Mouse (Mus musculus) ES-Bruce4 (cell line): ENCODE measurements around the gene 6030468B19Rik. TPM values are rescaled to one million over a fixed set of nuclear protein-coding genes. Genes with fewer than 3 reads are reported as not detected.

Source experiments
- H3K27ac ChIP-seq: 2 replicates; pipeline ENCODE4 v1.5.1; 2012; ENCODE audit warnings: low read length, inconsistent platforms; ENCODE audit not compliant: insufficient read depth
- H3K27me3 ChIP-seq: 2 replicates; pipeline ENCODE4 v1.6.1; 2012; ENCODE audit warnings: mild to moderate bottlenecking, low read length, inconsistent platforms; ENCODE audit not compliant: control insufficient read depth, poor library complexity, insufficient read depth, severe bottlenecking
- H3K36me3 ChIP-seq: 2 replicates; pipeline ENCODE4 v1.6.1; 2012; ENCODE audit warnings: inconsistent platforms, mild to moderate bottlenecking, low read length, moderate library complexity; ENCODE audit not compliant: control insufficient read depth, poor library complexity, insufficient read depth, severe bottlenecking
- H3K4me1 ChIP-seq: one replicate; pipeline ENCODE4 v1.8.1; 2011; ENCODE audit warnings: low read length; ENCODE audit not compliant: control insufficient read depth, insufficient read depth
- H3K4me3 ChIP-seq: 2 replicates; pipeline ENCODE4 v1.5.1; 2011; ENCODE audit warnings: low read depth, mild to moderate bottlenecking, low read length
- H3K9ac ChIP-seq: 2 replicates; pipeline ENCODE4 v1.6.1; 2012; ENCODE audit warnings: low read depth, mild to moderate bottlenecking, inconsistent platforms; ENCODE audit not compliant: poor library complexity, severe bottlenecking
- H3K9me3 ChIP-seq: replicated peaks from 2 replicates; pipeline ENCODE4 v1.6.1; 2012; ENCODE audit warnings: mild to moderate bottlenecking, low read length, inconsistent platforms; ENCODE audit not compliant: control insufficient read depth, poor library complexity, insufficient read depth, severe bottlenecking
- CTCF ChIP-seq: IDR thresholded peaks from one replicate; pipeline ENCODE4 v1.8.1; 2011; ENCODE audit warnings: low read depth, low read length
- EP300 ChIP-seq: IDR thresholded peaks from 2 replicates; pipeline ENCODE4 v1.6.1; 2011; ENCODE audit warnings: low read depth, low read length; ENCODE audit not compliant: insufficient read depth
- POLR2A ChIP-seq: IDR thresholded peaks from one replicate; pipeline ENCODE4 v1.8.1; 2011; ENCODE audit warnings: low read length; ENCODE audit not compliant: insufficient read depth
- polyA plus RNA-seq: library from polyadenylated mRNA; stranded (reverse); fragments of >200 nt; gene quantifications from 2 replicates; pipeline ENCODE4 v1.2.4, GENCODE M21; 2011; ENCODE audit warnings: low read depth; ENCODE audit not compliant: missing spikeins, insufficient read depth, insufficient read length

6030468B19Rik gene
- polyA plus RNA-seq, 1 experiment: not detected

DNA sequence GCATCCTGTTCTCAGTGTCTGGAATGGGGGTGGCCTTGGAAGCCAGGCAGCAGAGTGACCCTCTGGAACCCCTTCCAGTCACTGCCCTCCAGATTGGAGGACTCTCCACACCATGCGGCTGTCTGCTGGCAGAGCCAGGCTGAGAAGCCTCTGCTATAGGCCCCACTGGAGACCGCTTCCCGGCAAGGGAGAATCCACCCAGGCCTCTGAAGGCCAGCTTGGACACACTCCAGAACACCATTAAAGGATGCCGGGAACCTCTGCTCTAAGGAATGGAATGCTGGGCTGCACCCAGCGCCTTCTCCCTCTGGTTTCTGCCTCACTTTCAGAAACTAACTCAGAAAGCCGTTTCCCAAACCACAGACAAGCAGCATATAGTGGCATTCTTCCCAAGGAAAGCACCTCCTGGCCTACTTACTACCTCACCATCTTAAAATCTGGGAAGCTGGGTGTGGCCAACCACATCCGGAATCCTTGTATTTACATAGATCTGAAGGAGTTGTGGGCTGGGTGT lies 25.3 kb downstream of the 6030468B19Rik start:
- no peak overlapping the region for H3K4me3 ChIP-seq
- H3K9me3 ChIP-seq: no peaks in the 10 kb centered on the region
- peaks cover 29% of the 10 kb centered on the region for H3K36me3 ChIP-seq
- TF ChIP-seq CTCF: no peak
- no peak for TF ChIP-seq EP300
- TF ChIP-seq POLR2A: no peak
- no peak overlapping the region for H3K27ac ChIP-seq
- no peaks in the 10 kb centered on the region for H3K27me3 ChIP-seq
- H3K9ac ChIP-seq: no peak overlapping the region
- H3K4me1 ChIP-seq: peaks cover 4% of the 10 kb centered on the region

DNA sequence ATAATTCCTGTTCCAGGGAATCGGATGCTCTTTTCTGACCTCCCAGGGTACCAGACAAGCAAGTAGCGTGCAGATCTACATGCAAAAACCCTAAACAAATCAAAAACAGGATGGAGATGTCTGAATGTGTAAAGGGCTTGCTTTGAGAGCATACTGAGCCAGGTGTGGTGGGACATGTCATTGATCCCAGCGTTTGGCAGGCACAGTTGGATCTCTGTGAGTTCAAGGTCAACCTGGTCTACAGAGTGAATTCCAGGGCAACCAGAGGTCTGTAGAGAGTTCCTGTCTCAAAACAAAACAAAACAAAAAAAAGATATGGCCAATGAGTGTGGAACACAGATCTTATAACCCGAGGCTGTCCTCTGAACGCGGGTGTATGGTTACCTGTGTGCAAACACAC lies 26.0 kb downstream of the 6030468B19Rik start:
- peaks cover 28% of the 10 kb centered on the region for H3K36me3 ChIP-seq
- H3K9ac ChIP-seq: no peak overlapping the region
- H3K9me3 ChIP-seq: no peaks in the 10 kb centered on the region
- peaks cover 4% of the 10 kb centered on the region for H3K4me1 ChIP-seq
- TF ChIP-seq POLR2A: no peak
- no peak for TF ChIP-seq EP300
- no peak for TF ChIP-seq CTCF
- H3K4me3 ChIP-seq: no peak overlapping the region
- no peak overlapping the region for H3K27ac ChIP-seq
- no peaks in the 10 kb centered on the region for H3K27me3 ChIP-seq

DNA sequence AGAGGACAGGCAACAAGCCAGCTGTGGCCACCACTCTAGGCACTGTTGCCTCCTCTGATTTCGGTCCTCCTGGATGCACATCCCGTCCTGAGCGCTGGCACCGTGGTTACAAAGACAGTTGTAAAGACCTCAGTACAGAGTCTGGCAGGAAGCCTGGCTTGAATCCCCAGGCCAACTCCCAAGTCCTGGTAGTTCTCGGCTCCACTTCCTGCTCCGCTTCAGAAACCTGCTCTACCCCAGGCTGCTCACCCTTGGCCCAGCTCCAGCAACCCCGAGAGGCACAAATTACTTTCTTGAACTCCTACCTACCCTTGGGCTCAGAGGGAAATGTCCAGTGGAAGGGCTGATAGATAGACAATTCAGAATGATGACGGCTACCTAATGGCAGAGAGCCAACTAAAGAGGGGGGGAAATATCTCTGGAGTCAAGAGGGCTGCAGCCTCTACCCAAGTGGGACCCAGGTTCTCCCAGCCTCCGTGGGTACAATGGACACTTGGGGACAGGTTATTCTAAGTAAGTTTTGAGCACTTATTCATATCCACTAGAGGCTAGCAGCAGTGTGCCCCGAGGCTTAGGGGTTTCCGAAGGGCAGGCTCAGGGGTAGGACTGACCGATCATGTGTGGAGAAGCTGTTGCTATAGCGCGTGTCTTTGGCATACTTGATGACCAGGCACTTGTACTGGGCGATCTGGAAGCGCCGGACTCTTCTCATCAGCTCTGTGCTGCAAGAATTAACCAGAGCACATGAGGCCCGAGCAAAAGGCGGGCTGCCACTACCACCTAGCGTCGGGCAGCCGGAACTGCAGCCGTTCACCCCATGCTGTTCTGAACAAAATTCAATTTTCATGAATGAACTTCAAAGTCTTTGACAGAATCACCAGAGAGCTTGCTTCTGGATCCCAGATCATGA lies 26.9 kb downstream of the 6030468B19Rik start:
- TF ChIP-seq POLR2A (no peak), EP300 (no peak), CTCF (peak; percentile 89)
- H3K9me3 ChIP-seq: no peaks in the 10 kb centered on the region
- H3K27me3 ChIP-seq: no peaks in the 10 kb centered on the region
- H3K36me3 ChIP-seq: peaks cover 28% of the 10 kb centered on the region
- peak overlapping the region; percentile 86 for H3K9ac ChIP-seq
- no peak overlapping the region for H3K27ac ChIP-seq
- H3K4me1 ChIP-seq: peaks cover 4% of the 10 kb centered on the region
- peak overlapping the region; percentile 93 for H3K4me3 ChIP-seq

- TF ChIP-seq POLR2A (peak; percentile 19), CTCF (no peak), EP300 (no peak)
- H3K27me3 ChIP-seq: no peaks in the 10 kb centered on the region
- peaks cover 2% of the 10 kb centered on the region for H3K4me1 ChIP-seq
- peaks cover 20% of the 10 kb centered on the region for H3K36me3 ChIP-seq
- peak within 1 kb of the TSS; percentile 85 for H3K27ac ChIP-seq
- peak within 1 kb of the TSS; percentile 93 for H3K4me3 ChIP-seq
- no peaks in the 10 kb centered on the region for H3K9me3 ChIP-seq
- H3K9ac ChIP-seq: peak within 1 kb of the TSS; percentile 86
Measured at GRCm38 (mm10) chr11:117825333-117826101, 28.1 kb downstream of the 6030468B19Rik start, which contains the start of the genes Afmid and Tk1. Gene Afmid, plus strand, starts transcription at chr11:117825924. Gene Tk1, minus strand, starts transcription at chr11:117826092.

DNA sequence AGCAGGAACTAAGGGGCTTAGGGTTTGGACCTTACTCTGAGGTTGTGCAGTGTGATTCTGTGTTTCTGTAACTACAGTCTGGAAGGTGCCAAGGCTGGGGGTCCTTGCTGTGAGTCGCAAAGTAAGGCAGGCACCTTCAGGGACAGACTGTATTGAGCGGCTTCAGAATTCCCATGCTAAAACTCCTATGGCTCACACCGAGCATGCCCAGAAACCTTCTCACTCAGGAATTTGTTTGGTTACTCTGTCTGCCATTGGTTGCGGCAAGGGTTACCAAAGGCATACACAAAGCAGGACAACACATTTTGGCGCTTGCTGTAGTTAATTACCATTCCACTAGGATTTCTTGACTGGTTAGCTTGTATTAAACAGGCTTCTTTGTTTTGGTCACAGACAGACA lies 28.7 kb downstream of the 6030468B19Rik start:
- TF ChIP-seq POLR2A (no peak), EP300 (no peak)
- H3K36me3 ChIP-seq: peaks cover 16% of the 10 kb centered on the region
- H3K4me3 ChIP-seq: peak overlapping the region; percentile 93
- H3K9me3 ChIP-seq: no peaks in the 10 kb centered on the region
- H3K27me3 ChIP-seq: no peaks in the 10 kb centered on the region
- peaks cover 2% of the 10 kb centered on the region for H3K4me1 ChIP-seq
- H3K27ac ChIP-seq: peak overlapping the region; percentile 85
- peak overlapping the region; percentile 86 for H3K9ac ChIP-seq

GRCm38 (mm10) chr11:117826916-117827315 lies 29.5 kb downstream of the 6030468B19Rik start:
- TF ChIP-seq CTCF (no peak), POLR2A (no peak), EP300 (no peak)
- peaks cover 2% of the 10 kb centered on the region for H3K4me1 ChIP-seq
- H3K9me3 ChIP-seq: no peaks in the 10 kb centered on the region
- no peak overlapping the region for H3K4me3 ChIP-seq
- peak overlapping the region; percentile 86; the same call in 1 of the 2 replicates for H3K9ac ChIP-seq
- H3K27me3 ChIP-seq: no peaks in the 10 kb centered on the region
- peaks cover 10% of the 10 kb centered on the region; the same call in 1 of the 2 replicates for H3K36me3 ChIP-seq
- no peak overlapping the region for H3K27ac ChIP-seq
